Mouse (Mus musculus) ES-CJ7 (cell line): Measurements from ENCODE around the gene Lcmt1.

Experiments
- DNase-seq: peaks from one replicate; pipeline ENCODE4 v3.0.0; 2011; ENCODE audit warnings: low read depth, low spot score

The Lcmt1 gene

DNA sequence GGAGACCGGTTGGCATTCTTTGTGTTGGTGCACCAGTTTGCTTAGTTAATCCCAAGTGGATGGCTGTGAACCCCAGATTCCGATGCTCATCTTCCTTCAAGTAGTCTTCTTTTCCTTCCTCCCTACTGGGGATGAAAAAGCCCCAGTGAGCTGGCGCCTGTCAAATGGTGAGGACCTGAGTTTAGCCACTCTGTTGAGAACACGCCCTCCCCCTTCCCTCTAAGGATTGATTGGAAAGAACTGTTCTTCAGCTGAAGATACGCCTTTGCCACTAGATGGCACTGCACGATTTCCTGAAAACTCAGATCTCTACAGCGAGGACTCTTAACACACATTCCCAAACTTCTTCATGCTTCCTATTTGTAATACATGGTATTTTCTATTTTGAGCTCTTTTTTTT, 29.2 kb downstream of the Lcmt1 start:
- peak; percentile 82 for DNase-seq

DNA sequence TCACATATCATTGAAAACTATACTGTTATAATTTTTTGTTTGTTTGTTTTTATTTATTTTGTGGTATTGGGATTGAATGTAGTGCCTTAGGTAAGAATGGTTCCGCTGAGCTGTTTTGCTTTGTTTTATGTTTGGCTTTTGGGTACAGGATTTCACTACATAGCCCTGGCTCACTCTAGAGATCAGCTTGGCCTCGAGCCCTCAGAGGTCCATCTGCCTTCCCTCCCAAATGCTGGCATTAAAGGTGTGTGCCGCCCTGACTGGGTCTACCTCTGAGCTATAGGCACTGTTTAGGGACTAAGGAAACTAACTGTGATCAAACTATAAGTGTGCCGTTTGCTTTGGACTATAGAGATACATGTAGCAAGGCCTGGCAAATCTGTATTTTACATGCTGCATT, 29.7 kb downstream of the Lcmt1 start:
- no peak for DNase-seq

DNA sequence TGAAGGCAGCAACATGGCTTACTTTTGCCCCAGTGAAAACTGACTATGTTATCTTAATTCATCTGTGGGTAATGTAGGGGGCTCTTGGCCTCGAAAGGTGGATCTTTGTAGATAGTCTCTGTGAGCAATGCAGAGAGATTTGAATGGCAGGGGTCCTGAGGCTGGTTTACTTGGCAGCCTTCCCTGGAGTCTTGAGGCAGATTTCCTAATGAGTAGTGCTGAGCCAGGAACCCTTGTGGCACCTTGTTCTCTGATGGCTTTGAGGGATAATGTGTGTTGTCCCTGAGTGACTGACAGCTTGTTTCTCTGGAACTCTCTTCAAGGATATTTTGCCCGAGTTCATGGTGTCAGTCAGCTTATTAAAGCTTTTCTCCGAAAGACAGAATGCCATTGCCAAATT, 31.5 kb downstream of the Lcmt1 start:
- no peak for DNase-seq

DNA sequence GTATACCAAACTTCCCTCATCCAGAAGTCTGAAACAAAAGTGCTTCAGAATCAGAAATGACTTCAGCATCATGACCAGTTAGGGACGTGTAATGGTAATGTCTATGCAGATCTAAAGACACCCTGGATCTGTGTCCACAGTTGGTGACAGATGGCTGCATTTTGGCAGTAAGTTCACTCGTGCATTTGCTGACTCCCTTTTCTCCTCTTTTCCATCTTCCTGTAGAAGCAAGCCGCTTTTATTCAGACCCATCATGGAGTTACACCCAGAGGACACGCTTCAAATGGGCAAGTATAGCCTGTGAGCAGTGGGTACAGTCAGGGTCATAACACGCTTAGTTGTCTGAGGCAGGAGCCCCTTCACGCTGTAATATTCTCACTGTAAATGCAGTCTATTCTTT, 34.6 kb downstream of the Lcmt1 start:
- no peak for DNase-seq

DNA sequence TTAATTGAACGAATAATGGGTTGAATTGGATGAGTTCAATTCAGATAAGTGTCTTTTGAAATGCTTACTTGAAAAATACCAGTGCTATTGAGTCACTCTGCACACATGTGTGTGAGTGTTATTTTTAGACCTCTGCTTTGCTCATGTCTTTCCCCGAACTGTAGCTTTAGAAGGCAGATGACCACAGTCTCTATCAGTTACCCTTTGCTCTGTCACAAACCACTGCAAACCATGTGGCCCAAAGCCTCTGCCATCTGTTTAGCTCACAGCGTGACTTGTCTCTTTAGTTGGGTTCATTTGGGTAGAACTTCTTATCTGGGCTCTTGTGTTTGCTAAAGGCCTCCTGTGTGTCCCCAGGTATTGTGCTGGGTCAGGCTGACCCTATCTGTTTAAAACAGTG, 36.0 kb downstream of the Lcmt1 start:
- DNase-seq, result no peak

DNA sequence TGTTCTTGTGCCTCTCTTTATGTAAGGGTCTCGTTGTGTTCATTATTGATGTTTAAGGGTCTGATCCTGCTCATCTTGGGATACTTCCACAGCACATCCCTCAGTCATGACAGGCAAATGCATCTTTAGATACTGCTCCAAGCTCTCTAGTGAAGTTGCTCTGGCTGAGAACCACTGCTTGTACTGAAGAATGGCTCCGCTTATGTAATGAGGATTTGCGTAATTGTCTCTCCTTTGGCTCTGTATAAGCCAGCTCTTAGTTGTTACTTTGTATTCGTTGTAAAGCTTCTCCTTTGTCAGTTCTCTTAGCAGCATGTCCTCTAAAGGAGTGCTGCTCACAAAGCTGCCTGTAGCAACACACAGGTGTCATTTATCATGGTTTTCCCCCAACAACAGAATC, 37.4 kb downstream of the Lcmt1 start:
- no peak for DNase-seq

DNA sequence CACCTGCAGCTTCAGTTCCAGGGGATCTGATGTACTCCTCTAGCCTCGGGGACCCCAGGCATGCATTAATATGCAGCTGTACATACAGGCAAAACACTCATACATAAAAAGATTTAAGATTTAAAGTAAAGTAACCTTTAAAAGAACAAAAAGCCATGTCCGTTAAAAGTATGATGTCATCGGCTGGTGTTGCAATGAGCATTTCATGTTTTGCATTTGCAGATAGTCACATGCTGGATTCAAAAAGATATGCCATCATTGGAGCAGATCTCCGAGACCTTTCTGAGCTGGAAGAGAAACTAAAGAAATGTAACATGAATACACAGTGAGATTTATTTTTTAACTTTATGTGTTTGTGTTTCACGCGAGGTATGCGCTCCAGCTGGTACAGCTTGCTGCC, 40.9 kb downstream of the Lcmt1 start:
- no peak for DNase-seq

DNA sequence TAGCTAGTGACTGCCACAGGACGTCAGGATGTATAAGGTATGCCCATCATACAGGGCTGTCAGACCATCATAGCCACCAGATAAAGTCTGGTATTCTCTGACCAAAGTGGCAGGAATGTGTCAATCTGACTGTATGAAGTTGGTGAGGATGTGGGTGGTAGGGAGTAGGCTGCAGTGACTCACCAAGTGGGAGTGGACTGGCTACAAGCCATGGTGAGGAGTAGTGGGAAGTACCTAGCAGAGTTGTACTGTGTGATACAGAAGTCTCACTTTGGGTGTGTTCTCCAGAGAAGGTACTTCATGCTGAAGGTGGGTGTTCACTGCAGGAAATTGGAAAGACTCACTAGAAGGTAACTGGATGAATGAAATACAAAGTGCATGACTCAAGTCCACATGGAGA, 41.5 kb downstream of the Lcmt1 start:
- no peak for DNase-seq

DNA sequence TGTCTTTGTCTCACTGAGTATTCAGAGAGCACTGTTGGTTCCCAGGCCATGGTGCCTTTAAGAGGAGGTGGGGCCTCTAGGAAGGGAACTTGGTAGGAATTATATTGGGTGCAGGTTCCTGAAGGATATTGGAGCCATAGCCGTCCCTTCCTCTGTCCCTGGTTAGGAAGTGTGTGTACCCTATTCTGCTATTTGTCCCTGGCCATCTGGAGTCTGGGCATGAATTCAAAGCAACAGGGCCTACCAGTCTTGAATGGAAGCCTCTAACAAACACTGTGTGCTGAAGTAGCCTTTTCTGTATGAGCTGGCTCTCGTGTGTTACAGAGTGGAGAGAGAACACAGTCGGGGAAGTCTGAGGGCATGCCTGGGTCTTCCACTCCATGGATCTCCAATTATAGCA, 42.6 kb downstream of the Lcmt1 start:
- DNase-seq, result no peak

DNA sequence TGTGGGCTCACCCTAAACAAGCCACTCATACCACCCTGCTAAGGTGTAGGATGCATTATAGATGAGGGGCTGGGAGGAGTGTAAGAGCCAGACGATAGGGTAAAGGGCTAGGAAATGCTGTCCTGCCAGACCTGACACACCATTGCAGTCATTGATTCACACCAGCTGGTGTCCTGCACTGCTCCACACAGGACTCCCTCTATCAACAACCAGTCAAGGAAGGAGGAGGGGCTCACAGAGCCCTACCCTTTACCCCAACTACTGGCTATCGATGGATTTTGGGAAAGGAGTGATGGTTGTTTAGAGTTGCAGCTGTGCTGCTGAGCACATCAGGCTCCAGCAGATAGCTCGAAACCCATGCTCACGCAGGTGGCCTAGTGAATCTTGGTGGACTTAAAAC, 47.2 kb downstream of the Lcmt1 start:
- DNase-seq, result no peak

DNA sequence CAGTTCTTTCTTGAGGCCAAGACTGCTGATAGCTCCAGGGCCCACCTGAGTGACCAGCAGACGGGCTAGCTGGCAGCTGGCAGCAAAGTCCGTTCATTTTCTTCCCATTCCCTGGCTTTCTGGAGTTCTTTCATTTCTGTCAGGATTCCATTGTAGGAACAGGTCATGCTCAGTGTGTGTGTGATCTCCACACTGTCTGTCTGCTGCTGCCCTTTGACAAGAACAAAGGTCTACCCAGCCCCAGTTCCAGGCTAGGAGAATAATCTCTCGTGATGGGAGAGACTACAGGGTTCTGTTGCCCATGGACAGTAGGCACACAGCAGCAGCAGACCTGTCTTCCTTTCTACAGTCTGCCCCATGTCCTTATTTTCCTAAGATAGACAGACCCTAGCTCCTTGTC, 48.1 kb downstream of the Lcmt1 start:
- no peak for DNase-seq

DNA sequence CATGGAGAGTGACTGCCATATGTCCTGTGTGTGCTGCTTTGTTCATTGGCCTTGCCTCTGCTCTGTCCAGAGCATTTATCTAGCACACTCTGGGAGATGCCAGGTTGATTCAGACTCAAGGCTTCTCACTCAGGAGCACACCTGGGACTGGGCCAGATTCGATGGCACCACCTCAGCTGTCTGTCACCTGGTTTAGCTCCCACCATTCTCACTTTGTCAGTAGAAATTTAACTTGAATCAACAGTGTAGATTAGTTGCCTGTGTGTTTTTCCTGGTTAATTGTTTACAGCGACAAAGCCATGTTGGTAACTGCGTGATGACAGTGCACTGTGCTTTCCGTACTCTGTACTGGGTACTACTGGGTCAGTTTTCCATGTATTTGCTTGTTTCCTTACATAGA, 50.4 kb downstream of the Lcmt1 start:
- no peak for DNase-seq

DNA sequence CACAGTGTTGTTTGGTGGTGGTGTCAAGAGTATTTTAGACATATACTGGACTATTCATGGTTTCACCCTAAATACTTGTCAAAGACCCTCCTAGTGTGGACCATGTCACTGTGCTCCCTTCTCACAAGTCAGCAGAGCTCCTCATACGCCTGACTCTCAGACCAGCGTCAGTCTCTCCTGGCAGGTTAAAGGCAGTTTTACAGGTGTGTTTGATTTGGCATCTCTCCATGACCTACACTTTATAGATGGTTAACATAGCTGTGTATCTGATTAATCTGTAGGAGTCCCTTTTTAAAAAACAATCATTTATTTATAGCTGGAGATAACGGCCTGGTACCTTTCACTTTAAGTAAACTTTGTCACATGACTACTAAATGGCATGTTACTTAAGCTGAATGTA, 52.4 kb downstream of the Lcmt1 start:
- DNase-seq, result no peak

DNA sequence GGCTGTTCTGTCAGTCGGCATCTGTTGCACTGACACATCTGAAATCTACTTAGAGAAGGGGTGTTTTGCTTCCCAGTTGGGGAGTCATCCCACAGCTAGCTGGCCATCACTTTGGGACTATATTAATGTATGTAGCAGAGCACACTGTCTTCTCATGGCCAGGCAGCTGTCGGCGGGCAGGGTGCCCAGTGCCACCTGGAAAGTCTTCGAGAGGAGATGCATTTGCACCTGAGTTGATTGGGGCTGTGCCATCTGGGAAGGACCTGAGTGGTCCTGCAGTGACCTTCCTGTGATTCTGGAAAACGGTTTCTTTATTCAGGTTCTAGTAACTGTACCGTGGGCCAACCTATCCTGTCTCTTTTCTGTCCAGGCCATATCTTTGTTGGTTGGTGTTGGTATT, 54.7 kb downstream of the Lcmt1 start:
- no peak for DNase-seq

DNA sequence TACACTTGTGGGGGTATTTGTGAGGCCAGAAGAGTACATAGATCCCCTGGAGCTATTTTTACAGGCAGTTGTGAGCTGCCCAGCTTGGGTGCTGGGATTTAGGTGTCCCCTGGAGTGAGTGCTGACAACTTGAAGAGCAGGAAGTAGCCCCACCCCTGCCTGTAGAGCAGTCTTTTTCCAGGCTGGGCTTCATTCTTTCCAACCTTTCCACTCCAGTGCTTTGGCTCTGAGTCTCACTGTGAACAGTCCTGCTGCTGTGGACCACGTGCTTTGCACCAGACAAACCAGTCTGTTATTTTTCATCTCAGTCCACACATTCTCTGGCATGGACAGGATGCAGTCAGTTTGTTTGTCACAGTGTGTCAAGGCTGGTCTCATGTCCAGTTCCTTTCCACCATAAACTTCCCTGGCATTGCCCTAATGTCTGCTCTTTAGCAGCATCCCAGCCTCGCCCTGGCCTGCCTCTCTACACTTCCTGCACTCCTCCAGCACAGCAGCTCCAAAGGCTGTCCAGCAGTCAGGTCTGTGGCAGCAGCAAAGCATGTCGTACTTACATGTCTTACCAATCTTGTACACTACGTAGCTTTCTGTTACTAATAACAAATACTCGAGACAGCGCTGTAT, 55.7 kb downstream of the Lcmt1 start:
- no peak for DNase-seq

DNA sequence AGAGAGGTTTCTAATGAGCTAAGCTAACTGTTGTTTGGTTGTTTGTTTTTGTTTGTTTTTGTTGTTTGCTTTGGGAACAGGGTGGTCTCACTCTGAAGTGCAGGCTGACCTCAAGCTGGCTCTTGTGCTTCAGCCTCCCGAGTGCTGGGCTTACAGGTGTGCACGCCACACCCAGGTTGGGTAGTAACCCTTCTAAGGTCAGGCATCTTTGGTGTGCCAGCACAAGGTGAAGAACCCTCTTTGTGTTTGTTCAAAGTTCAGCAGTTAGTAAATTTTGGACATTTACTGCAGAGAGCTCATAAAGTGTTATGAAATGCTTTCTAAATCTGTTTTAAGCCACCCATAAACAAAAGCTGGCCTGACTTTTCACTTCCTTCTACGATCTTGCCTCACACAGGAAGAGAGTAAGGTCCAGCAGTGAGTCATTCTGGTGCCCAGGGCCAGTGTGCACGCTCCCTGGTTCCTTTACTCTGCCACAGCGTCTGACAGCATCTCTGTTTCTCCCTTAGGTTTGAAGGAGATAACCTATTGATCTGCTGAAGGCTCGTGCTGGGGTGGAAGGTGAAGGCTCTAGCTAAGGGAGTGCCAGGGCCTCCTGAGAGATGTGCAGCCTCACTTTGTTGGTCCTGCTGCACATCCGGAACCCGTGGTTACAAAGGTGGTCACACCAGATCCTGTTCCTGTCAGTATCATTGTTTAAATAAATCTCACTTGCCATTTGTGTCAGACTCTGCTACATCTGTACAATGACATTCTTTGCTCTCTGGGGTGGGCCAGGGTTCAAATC, 60.2 kb downstream of the Lcmt1 start:
- no peak for DNase-seq

DNA sequence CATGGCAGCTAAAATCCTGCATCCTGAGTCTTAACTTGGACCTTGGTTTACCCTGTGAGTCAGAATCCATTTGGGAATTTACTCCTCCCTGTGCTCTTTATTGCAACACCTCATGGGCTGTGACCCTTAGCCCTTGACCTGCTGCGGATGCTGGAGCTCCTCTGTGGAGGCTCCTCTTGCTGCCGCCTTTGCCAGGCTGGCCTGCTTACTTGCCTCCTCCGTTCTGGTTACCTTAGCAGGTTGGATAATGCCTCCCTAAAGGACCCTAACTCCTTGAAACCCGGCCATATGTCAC, 60.8 kb downstream of the Lcmt1 start:
- DNase-seq, result no peak

DNA sequence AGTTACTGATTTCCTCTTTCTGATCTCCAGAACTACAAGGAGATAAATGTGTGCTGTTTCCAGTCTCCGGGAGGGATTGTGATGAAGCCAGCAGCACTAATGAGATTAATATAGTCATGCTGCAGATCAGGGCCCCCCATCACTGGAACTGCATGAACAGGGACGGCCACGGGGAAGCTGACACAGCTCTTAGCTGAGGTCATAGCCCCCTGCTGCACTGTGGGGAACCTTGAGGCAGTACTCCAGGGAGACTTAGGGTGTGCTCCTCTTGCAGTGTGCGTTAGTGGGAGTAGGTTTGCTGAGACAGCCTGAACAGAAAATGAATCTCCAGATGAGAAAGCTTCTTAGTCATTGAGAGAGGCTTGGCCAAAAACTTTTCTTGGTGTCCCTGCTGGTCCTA, 61.6 kb downstream of the Lcmt1 start:
- no peak for DNase-seq

DNA sequence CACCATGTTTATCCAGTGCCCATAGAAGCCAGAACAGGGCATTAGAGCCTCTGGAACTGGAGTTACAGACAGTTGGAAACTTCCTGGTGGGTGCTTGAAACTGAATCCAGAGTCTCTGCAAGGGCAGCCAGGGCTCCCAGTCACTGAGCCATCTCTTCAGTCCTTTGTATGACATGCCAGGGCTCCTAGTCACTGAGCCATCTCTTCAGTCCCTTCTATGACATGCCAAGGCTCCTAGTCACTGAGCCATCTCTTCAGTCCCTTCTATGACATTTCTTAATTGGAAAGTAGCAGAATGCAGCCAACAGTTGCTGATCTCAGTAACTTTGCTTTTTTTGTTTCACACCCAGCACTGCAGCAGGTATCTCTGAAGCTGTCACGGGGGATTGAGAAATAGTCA, 72.5 kb downstream of the Lcmt1 start:
- DNase-seq, result no peak

DNA sequence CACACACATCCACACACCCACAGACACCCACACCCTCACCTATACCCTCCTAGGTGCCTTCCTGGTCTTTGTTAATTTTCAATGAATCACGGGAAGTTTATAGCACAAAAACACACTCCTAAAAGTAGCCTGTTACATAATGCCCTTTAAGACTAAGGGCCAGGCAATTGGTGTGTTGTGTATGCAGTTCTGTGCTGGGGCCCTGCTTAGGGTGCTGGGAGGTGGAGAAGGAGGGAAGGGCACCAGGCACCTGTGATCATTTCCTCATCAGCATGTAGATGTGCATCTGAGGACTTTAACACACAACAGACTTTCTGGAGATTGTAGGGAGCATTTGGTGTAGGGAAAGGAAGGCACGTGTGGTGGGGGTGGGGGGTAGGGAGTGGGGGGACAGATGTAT, 79.2 kb downstream of the Lcmt1 start:
- no peak for DNase-seq

DNA sequence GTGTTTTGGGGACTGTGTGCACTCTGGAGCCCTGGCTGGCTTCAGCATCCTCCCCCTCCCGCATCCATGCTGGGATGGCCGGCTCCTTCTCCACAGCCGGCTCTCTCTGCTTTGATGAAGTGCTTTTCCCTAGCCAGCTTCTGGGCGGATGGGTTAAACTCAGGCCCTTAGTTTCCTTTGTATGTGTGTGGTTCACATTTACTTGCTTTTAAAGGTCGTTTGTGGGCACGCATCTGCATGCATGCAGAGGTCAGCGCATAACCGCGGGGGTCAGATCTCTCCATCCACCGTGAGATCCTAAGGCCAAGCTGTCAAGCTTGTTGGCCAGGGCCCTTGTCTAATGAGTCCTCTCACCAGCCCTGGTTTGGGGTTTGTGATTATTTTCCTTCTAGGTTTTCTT, 80.1 kb downstream of the Lcmt1 start:
- no peak for DNase-seq

DNA sequence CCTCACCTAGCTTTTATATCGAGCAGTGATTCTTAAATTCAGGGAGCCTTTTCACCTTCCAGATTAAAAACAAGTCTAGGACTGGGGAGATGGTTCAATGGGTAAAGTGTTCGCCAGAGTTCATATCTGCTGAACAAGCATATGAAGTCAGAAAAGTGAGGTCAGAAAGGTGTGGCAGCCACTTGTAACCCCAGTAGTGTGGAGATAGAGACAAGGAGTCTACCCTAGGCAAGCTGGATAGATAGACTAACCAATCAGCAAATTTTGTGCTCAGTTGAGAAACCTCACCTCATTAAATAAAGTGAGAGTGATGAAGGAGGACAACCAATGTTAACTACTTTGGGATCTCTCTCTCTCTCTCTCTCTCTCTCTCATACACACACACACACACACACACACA, 80.9 kb downstream of the Lcmt1 start:
- DNase-seq, result no peak

DNA sequence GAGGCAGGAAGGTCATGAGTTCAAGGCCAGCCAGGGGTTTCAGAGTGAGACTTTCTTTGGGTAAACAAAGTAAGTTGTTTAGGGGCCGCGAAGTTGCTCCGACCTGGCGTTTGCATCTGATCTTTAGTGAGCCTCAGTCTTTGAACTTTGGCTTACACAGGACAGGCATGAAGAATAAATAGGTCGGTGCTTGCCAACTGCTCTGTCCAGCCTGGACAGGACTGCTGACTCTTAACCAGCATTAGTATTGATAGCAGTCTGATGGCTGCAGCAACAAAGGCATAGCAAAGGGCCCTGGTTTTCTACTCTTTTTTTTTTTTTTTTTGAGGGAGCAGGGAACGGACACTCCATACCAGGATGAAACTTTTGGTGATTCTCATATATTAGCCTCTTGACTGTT, 83.0 kb downstream of the Lcmt1 start:
- DNase-seq, result no peak

DNA sequence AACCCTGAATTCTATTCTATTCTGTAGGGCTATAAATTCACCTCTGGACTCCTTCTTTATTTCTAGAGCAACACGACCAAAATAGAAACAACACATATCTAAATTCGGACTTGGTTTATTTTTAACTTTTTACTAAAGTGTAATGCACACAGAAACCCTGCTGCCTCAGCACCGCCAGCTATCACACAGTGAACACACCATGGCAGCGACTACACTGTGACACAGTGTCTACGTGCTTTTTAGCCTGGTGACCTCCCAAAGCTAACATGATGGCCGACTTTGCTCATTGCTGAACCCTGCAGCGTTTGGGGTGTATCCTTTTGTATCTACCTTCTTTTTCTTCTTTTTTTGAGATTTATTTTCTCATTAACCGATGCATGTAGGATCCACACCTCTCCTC, 83.5 kb downstream of the Lcmt1 start:
- DNase-seq, result no peak
